Mouse (Mus musculus) cerebellum, adult 11-12 months (tissue): Measurements from ENCODE around the gene C87977.
"Not testable (repeated sequence)": the region's sequence is repeated elsewhere in the genome, so short reads cannot be mapped to it uniquely, and the experiment has no call there.

Experiments
- DNase-seq: peaks from one replicate; pipeline ENCODE4 v3.0.0; 2022

C87977 gene

GRCm38 (mm10) chr4:144213218-144213617 lies at the start of gene C87977:
Gene C87977, minus strand, starts transcription at chr4:144213318.
- DNase-seq: not testable (repeated sequence)

GRCm38 (mm10) chr4:144254768-144255167 lies 41.6 kb upstream of the C87977 start:
- not testable (repeated sequence) for DNase-seq

- no peak for DNase-seq
These were observed 22.7 kb downstream of the C87977 start, which contains the start of gene Oog2 for GRCm38 (mm10) chr4:144190419-144190818. Gene Oog2, plus strand, starts transcription at chr4:144190719.

- DNase-seq: no peak
These were observed 50.6 kb downstream of the C87977 start, which contains the start of gene Oog3 for GRCm38 (mm10) chr4:144162563-144162962. Gene Oog3, minus strand, starts transcription at chr4:144162663.
